8 mouse cellular contexts compared by ENCODE assay signal in the genomic region with DNA sequence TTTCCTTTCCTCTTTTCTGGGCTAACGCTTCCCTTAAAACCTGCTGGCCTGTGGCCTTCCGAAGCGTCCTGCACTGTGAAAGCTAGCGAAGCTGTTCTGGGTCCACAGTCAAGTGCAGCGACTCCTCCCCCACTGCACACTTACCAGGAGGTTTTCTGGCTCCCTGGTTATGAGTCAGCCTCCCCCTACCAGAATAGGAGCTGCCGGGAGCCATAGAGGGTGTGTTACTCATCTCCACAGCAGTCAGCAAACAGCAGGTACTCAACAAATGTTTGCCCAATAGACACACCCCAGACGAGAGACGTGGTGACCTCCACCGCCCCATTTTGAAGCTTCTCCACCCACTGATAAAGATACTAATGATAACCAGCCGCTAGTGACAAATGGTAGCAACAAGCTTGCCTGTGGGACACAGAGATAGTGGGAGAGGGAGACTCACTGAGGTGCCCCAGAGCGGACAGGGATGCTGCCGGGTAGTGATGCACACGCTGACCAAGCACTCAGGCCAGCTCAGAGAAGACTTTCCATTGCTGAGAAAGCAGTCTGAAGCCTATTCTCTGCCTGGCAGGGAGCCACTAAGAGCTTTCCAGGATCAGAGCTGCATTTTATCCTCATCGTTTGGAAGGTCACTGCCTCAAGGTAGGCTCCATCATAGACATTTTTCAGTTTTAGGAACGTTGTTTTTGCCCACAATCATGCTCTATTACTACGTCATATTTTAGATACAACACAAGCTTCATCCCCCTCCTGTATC. TPM values are rescaled to one million over a fixed set of nuclear protein-coding genes. Genes with fewer than 3 reads are reported as not detected.
DNase-seq lines count a peak whose midpoint lies in the region; ATAC-seq lines count a peak whose summit lies in the region.
"Had no signal": no experiment of that assay in that cellular context is flagged by ENCODE, and none has a peak within 500 bp of the region (broad histone marks: within the 10 kb centered on the region; RNA-seq: fewer than 3 reads in every experiment).

No protein-coding gene starts in this region.

- 17% methylated on average over 16 of the region's 16 CpGs for WGBS in heart, embryonic 13.5 days

- H3K27ac ChIP-seq in heart, embryonic 13.5 days (replicated peaks), result peak overlapping the region; percentile 50
- H3K27ac ChIP-seq: embryonic facial prominence, embryonic 13.5 days had no signal

- ATAC-seq in heart, embryonic 13.5 days (ENCODE audit: extremely low read depth, insufficient number of reproducible peaks, low FRiP score, low TSS enrichment), result peak; percentile 84

- H3K4me3 ChIP-seq in heart, embryonic 13.5 days, result peak overlapping the region; percentile 34
- H3K4me3 ChIP-seq: embryonic facial prominence, embryonic 13.5 days had no signal

- peak overlapping the region; percentile 41; the same call in 1 of the 2 replicates for H3K9ac ChIP-seq in heart, embryonic 13.5 days
- H3K9ac ChIP-seq: embryonic facial prominence, embryonic 13.5 days had no signal

- H3K27me3 ChIP-seq in heart, embryonic 13.5 days (replicated peaks), result no peaks in the 10 kb centered on the region
- H3K27me3 ChIP-seq: embryonic facial prominence, embryonic 13.5 days had no signal

- H3K9me3 ChIP-seq in heart, embryonic 13.5 days, result no peaks in the 10 kb centered on the region
- H3K9me3 ChIP-seq: embryonic facial prominence, embryonic 13.5 days had no signal

- peaks cover 11% of the 10 kb centered on the region for H3K4me1 ChIP-seq in heart, embryonic 13.5 days

- DNase-seq in lung, adult 18-20 months, result peak; percentile 51 to 71
- DNase-seq in lung, postnatal 25 days (ENCODE audit: low spot score), result no peak
- DNase-seq in cerebellum, adult 8-10 months, result peak; percentile 34
- peak; percentile 51 for DNase-seq in lung, postnatal 36 days
- DNase-seq in adrenal gland, adult 8-10 months, result no peak
- DNase-seq in thymus, postnatal 4 days, result no peak

- no peaks in the 10 kb centered on the region for H3K36me3 ChIP-seq in heart, embryonic 13.5 days
- H3K36me3 ChIP-seq: embryonic facial prominence, embryonic 13.5 days had no signal

- H3K4me2 ChIP-seq in heart, embryonic 13.5 days, result peak overlapping the region; percentile 63
- H3K4me2 ChIP-seq: embryonic facial prominence, embryonic 13.5 days had no signal

RNA-seq across cellular contexts. Expression of gene Atp8a1, which starts 31.5 kb away (rescaled TPM):
- 6.8 and 8.1 TPM in 2 replicates for polyA plus RNA-seq in heart, embryonic 13.5 days (2015; fragmentation: Nextera tagmentation; extraction: Ambion mirVana)
- 10 to 100 TPM; 16.0 to 32.1 (median 23.2) TPM for total RNA-seq in adrenal gland, adult 8-10 months (2022)

Comparison
In these comparisons a context has a peak if more than half of its experiments do, and no peak if none do; other contexts are left out.
1. DNase-seq: peak in lung, adult 18-20 months (2 of 2), cerebellum, adult 8-10 months (single experiment) and lung, postnatal 36 days (single experiment); none in lung, postnatal 25 days (single experiment), adrenal gland, adult 8-10 months (single experiment) and thymus, postnatal 4 days (single experiment).